Mouse (Mus musculus) embryonic fibroblast, embryonic 13.5 days (primary cell): Measurements from ENCODE around the gene Ncor2.

Source experiments
- CTCF ChIP-seq: IDR thresholded peaks from 2 replicates; pipeline ENCODE4 v1.5.1; 2011; ENCODE audit warnings: mild to moderate bottlenecking, control low read depth, low read length, moderate library complexity, borderline replicate concordance; ENCODE audit not compliant: insufficient read depth
- POLR2A ChIP-seq: IDR thresholded peaks from 2 replicates; pipeline ENCODE4 v1.6.1; 2011; ENCODE audit warnings: low read depth, mild to moderate bottlenecking, control low read depth, low read length, moderate library complexity

- TF ChIP-seq POLR2A (no peak), CTCF (no peak)
Observed at GRCm38 (mm10) chr5:124986222-124986621, 192.8 kb downstream of the Ncor2 start.
